Mouse (Mus musculus): Measurements from ENCODE around the gene Pank3. TPM values are rescaled to one million over a fixed set of nuclear protein-coding genes. Genes with fewer than 3 reads are reported as not detected.

Gene Pank3
- polyA plus RNA-seq, 1 experiment from 2014 or later = 5.5 TPM

GRCm38 (mm10) chr11:35798495-35798820 is 29.2 kb downstream of the Pank3 start:
- TF ChIP-seq CTCF (IDR thresholded peaks at IDR 0.05; ENCODE audit: low read depth) = no peak
- no peak for TF ChIP-seq EP300 (IDR thresholded peaks at IDR 0.05; ENCODE audit: low read depth)
- Histone ChIP-seq H3K27me3 (ENCODE audit: insufficient read depth, low read length) (peaks cover 42% of the 10 kb centered on the region), H3K4me2 (ENCODE audit: low read depth, low read length) (peak overlapping the region; percentile 31), H3K9me3 (ENCODE audit: low read length) (no peaks in the 10 kb centered on the region), H3K27ac (ENCODE audit: low read depth) (no peak overlapping the region), H3K9ac (replicated peaks) (no peak overlapping the region), H3K36me3 (replicated peaks; ENCODE audit: insufficient read depth, low read length) (no peaks in the 10 kb centered on the region), H3K4me3 (ENCODE audit: low read depth, low read length) (no peak overlapping the region), H3K4me1 (ENCODE audit: insufficient read depth) (no peaks in the 10 kb centered on the region)
- 7% methylated on average over 21 of the region's 23 CpGs for WGBS (ENCODE audit: insufficient replicate concordance)
- ATAC-seq (no peak), DNase-seq (no peak)

GRCm38 (mm10) chr11:35798874-35799273 is 29.6 kb downstream of the Pank3 start, which contains the start of gene Fbll1:
Fbll1 (minus strand) TSS chr11:35798884.
- Histone ChIP-seq H3K36me3 (replicated peaks; ENCODE audit: insufficient read depth, low read length) (no peaks in the 10 kb centered on the region), H3K4me2 (ENCODE audit: low read depth, low read length) (peak within 1 kb of the TSS; percentile 31), H3K27ac (ENCODE audit: low read depth) (no peak within 1 kb of the TSS), H3K9ac (replicated peaks) (no peak within 1 kb of the TSS), H3K27me3 (ENCODE audit: insufficient read depth, low read length) (peaks cover 42% of the 10 kb centered on the region), H3K9me3 (ENCODE audit: low read length) (no peaks in the 10 kb centered on the region), H3K4me1 (ENCODE audit: insufficient read depth) (no peaks in the 10 kb centered on the region), H3K4me3 (ENCODE audit: low read depth, low read length) (no peak within 1 kb of the TSS)
- DNase-seq = peak; percentile 54
- ATAC-seq = 0 out of 2 replicates have a peak, but pooled peaks have one; percentile 41
- WGBS (ENCODE audit: insufficient replicate concordance) = 15% methylated on average over 11 of the region's 11 CpGs
- TF ChIP-seq CTCF (IDR thresholded peaks at IDR 0.05; ENCODE audit: low read depth) (no peak), EP300 (IDR thresholded peaks at IDR 0.05; ENCODE audit: low read depth) (no peak)

- Histone ChIP-seq H3K9ac (replicated peaks) (no peak overlapping the region), H3K4me1 (ENCODE audit: insufficient read depth) (no peaks in the 10 kb centered on the region), H3K4me2 (ENCODE audit: low read depth, low read length) (no peak overlapping the region), H3K9me3 (ENCODE audit: low read length) (no peaks in the 10 kb centered on the region), H3K27ac (ENCODE audit: low read depth) (no peak overlapping the region), H3K27me3 (ENCODE audit: insufficient read depth, low read length) (peaks cover 35% of the 10 kb centered on the region), H3K36me3 (replicated peaks; ENCODE audit: insufficient read depth, low read length) (no peaks in the 10 kb centered on the region), H3K4me3 (ENCODE audit: low read depth, low read length) (no peak overlapping the region)
- WGBS (ENCODE audit: insufficient replicate concordance) = 67% methylated on average over 5 of the region's 5 CpGs
- no peak for DNase-seq
- no peak for TF ChIP-seq CTCF (IDR thresholded peaks at IDR 0.05; ENCODE audit: low read depth)
- no peak for TF ChIP-seq EP300 (IDR thresholded peaks at IDR 0.05; ENCODE audit: low read depth)
- ATAC-seq = no peak
Measured at GRCm38 (mm10) chr11:35801332-35801731, 32.0 kb downstream of the Pank3 start.

GRCm38 (mm10) chr11:35811458-35811857 is 42.2 kb downstream of the Pank3 start:
- H3K27me3 ChIP-seq (ENCODE audit: insufficient read depth, low read length) = no peaks in the 10 kb centered on the region
- ATAC-seq (0 out of 2 replicates have a peak, but pooled peaks have one; percentile 41), DNase-seq (no peak)
- WGBS (ENCODE audit: insufficient replicate concordance) = 85% methylated on average over 10 of the region's 10 CpGs
- no peak for TF ChIP-seq CTCF (IDR thresholded peaks at IDR 0.05; ENCODE audit: low read depth)
- TF ChIP-seq EP300 (IDR thresholded peaks at IDR 0.05; ENCODE audit: low read depth) = no peak
- H3K27ac ChIP-seq (ENCODE audit: low read depth) = no peak overlapping the region
- H3K9me3 ChIP-seq (ENCODE audit: low read length) = no peaks in the 10 kb centered on the region
- no peak overlapping the region for H3K9ac ChIP-seq (replicated peaks)
- no peak overlapping the region for H3K4me2 ChIP-seq (ENCODE audit: low read depth, low read length)
- no peaks in the 10 kb centered on the region for H3K4me1 ChIP-seq (ENCODE audit: insufficient read depth)
- H3K4me3 ChIP-seq (ENCODE audit: low read depth, low read length) = no peak overlapping the region
- peaks cover 80% of the 10 kb centered on the region for H3K36me3 ChIP-seq (replicated peaks; ENCODE audit: insufficient read depth, low read length)

DNA sequence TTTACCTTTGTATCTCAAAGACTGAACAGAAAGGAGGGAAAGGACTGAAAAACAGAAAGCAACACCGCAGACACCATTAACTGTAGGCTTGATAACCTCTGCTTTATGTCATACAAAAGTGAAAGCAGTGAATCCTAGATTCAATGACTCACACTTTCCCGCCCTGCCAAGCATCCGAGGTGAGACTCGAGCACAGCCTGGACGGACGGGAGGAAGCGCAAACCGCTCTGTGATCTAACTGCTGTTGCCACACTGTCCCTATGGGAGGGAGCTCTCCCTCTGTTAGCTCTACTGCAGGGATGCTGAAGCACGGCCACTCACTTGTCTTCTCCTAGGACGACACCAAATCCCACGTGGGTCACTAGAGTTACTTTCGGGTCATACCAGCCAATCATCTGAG is 47.0 kb downstream of the Pank3 start:
- Histone ChIP-seq H3K4me3 (ENCODE audit: low read depth, low read length) (no peak overlapping the region), H3K9me3 (ENCODE audit: low read length) (no peaks in the 10 kb centered on the region), H3K4me1 (ENCODE audit: insufficient read depth) (no peaks in the 10 kb centered on the region), H3K27me3 (ENCODE audit: insufficient read depth, low read length) (no peaks in the 10 kb centered on the region), H3K27ac (ENCODE audit: low read depth) (no peak overlapping the region), H3K4me2 (ENCODE audit: low read depth, low read length) (no peak overlapping the region), H3K9ac (replicated peaks) (no peak overlapping the region), H3K36me3 (replicated peaks; ENCODE audit: insufficient read depth, low read length) (peaks cover 84% of the 10 kb centered on the region)
- 85% methylated on average over 12 of the region's 12 CpGs for WGBS (ENCODE audit: insufficient replicate concordance)
- DNase-seq (no peak), ATAC-seq (no peak)
- TF ChIP-seq CTCF (IDR thresholded peaks at IDR 0.05; ENCODE audit: low read depth) (no peak), EP300 (IDR thresholded peaks at IDR 0.05; ENCODE audit: low read depth) (no peak)

DNA sequence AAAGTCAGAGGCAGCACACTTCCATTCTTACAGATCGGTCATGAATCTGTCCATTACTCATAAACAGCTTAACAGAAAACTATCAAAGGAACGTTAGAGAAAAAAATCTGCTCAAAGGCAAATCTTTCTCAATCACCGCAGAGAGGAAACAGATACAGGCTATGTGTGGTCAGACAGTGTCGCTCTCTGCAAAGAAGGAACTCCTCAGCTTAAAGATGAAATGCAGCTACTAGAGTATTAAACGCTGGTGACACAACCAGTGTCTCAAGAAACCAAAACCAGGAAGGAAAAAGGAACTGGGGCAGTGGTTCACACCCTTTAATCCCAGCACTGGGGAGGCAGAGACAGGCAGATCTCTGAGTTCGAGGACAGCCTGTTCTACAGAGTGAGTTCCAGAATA is 58.4 kb downstream of the Pank3 start:
- H3K27me3 ChIP-seq (ENCODE audit: insufficient read depth, low read length) = no peaks in the 10 kb centered on the region
- DNase-seq = no peak
- H3K27ac ChIP-seq (ENCODE audit: low read depth) = 0 out of 2 replicates have a peak overlapping the region, but pooled peaks have one; percentile 24
- no peak overlapping the region for H3K9ac ChIP-seq (replicated peaks)
- H3K4me3 ChIP-seq (ENCODE audit: low read depth, low read length) = no peak overlapping the region
- ATAC-seq = no peak
- H3K36me3 ChIP-seq (replicated peaks; ENCODE audit: insufficient read depth, low read length) = peaks cover 76% of the 10 kb centered on the region
- no peaks in the 10 kb centered on the region for H3K4me1 ChIP-seq (ENCODE audit: insufficient read depth)
- no peak overlapping the region for H3K4me2 ChIP-seq (ENCODE audit: low read depth, low read length)
- 68% methylated on average over 6 of the region's 6 CpGs for WGBS (ENCODE audit: insufficient replicate concordance)
- TF ChIP-seq CTCF (IDR thresholded peaks at IDR 0.05; ENCODE audit: low read depth) (no peak), EP300 (IDR thresholded peaks at IDR 0.05; ENCODE audit: low read depth) (no peak)
- H3K9me3 ChIP-seq (ENCODE audit: low read length) = no peaks in the 10 kb centered on the region

- H3K9me3 ChIP-seq (ENCODE audit: low read length) = no peaks in the 10 kb centered on the region
- no peak overlapping the region for H3K4me3 ChIP-seq (ENCODE audit: low read depth, low read length)
- H3K9ac ChIP-seq (replicated peaks) = no peak overlapping the region
- H3K4me1 ChIP-seq (ENCODE audit: insufficient read depth) = peaks cover 7% of the 10 kb centered on the region
- H3K4me2 ChIP-seq (ENCODE audit: low read depth, low read length) = no peak overlapping the region
- ATAC-seq = no peak
- WGBS (ENCODE audit: insufficient replicate concordance) = 61% methylated on average over 4 of the region's 4 CpGs
- H3K27me3 ChIP-seq (ENCODE audit: insufficient read depth, low read length) = no peaks in the 10 kb centered on the region
- TF ChIP-seq EP300 (IDR thresholded peaks at IDR 0.05; ENCODE audit: low read depth) = no peak
- TF ChIP-seq CTCF (IDR thresholded peaks at IDR 0.05; ENCODE audit: low read depth) = no peak
- no peak for DNase-seq
- peaks cover 42% of the 10 kb centered on the region for H3K36me3 ChIP-seq (replicated peaks; ENCODE audit: insufficient read depth, low read length)
- H3K27ac ChIP-seq (ENCODE audit: low read depth) = 0 out of 2 replicates have a peak overlapping the region, but pooled peaks have one; percentile 35
Measured at GRCm38 (mm10) chr11:35832139-35832538, 62.9 kb downstream of the Pank3 start.
